Mouse (Mus musculus) MEL (cell line): ENCODE results near the gene Fzd9. TPM values are rescaled to one million over a fixed set of nuclear protein-coding genes. Genes with fewer than 3 reads are reported as not detected.

Source experiments
- DNase-seq: peaks from one replicate; pipeline ENCODE4 v3.0.0; 2011; ENCODE audit warnings: low read depth, low spot score
- H3K27ac ChIP-seq: 2 replicates; pipeline ENCODE4 v1.5.1; 2012; ENCODE audit warnings: low read depth, mild to moderate bottlenecking, control low read depth, low read length, moderate library complexity; ENCODE audit not compliant: control insufficient read depth
- H3K27me3 ChIP-seq, 2 experiments: fragments of 150-350 bp in 1 of 2; sonication (generic) in 1 of 2; 2 replicates each; pipeline ENCODE4 v1.6.1; 2012; ENCODE audit warnings: low read length in 2 of 2, mild to moderate bottlenecking in 2 of 2, improper control_type of control experiment in 1 of 2, moderate library complexity in 1 of 2; ENCODE audit not compliant: insufficient read depth in 2 of 2, control insufficient read depth in 1 of 2
- H3K36me3 ChIP-seq, 2 experiments: 2 replicates each; pipeline ENCODE4 v1.6.1; 2012 to 2014; ENCODE audit warnings: low read length in 2 of 2, improper control_type of control experiment in 1 of 2, inconsistent platforms in 1 of 2, mild to moderate bottlenecking in 1 of 2; ENCODE audit not compliant: insufficient read depth in 2 of 2, control insufficient read depth in 1 of 2
- H3K4me1 ChIP-seq, 2 experiments: fragments of 150-350 bp in 1 of 2; sonication (generic) in 1 of 2; 2 replicates each; pipeline ENCODE4 v1.6.1; 2012; ENCODE audit warnings: low read length in 2 of 2, improper control_type of control experiment in 1 of 2, mild to moderate bottlenecking in 1 of 2; ENCODE audit not compliant: insufficient read depth in 2 of 2, control insufficient read depth in 1 of 2
- H3K4me3 ChIP-seq, 2 experiments: fragments of 150-350 bp in 1 of 2; sonication (generic) in 1 of 2; 2 replicates each; pipeline ENCODE4 v1.5.1; 2012; ENCODE audit warnings: low read depth in 2 of 2, low read length in 2 of 2, mild to moderate bottlenecking in 2 of 2, moderate library complexity in 2 of 2, control low read depth in 1 of 2, improper control_type of control experiment in 1 of 2; ENCODE audit not compliant: control insufficient read depth in 1 of 2, insufficient read depth in 1 of 2
- H3K79me2 ChIP-seq: 2 replicates; pipeline ENCODE4 v1.6.1; 2012; ENCODE audit warnings: mild to moderate bottlenecking, low read length, moderate library complexity; ENCODE audit not compliant: control insufficient read depth, poor library complexity, insufficient read depth
- H3K9ac ChIP-seq: 2 replicates; pipeline ENCODE4 v1.6.1; 2012; ENCODE audit warnings: low read depth, mild to moderate bottlenecking, control low read depth, low read length, moderate library complexity; ENCODE audit not compliant: control insufficient read depth, poor library complexity, severe bottlenecking
- H3K9me3 ChIP-seq: fragments of 150-350 bp; sonication (generic); replicated peaks from 2 replicates; pipeline ENCODE4 v1.6.1; 2012; ENCODE audit warnings: mild to moderate bottlenecking, low read length, improper control_type of control experiment, moderate library complexity; ENCODE audit not compliant: insufficient read depth
- BHLHE40 ChIP-seq: IDR thresholded peaks from 2 replicates; pipeline ENCODE4 v1.6.1; 2012; ENCODE audit warnings: low read depth, mild to moderate bottlenecking, inconsistent platforms, low read length, improper control_type of control experiment, borderline replicate concordance
- CHD1 ChIP-seq: IDR thresholded peaks from 2 replicates; pipeline ENCODE4 v1.6.1; 2012; ENCODE audit warnings: low read depth, mild to moderate bottlenecking, inconsistent platforms, low read length, improper control_type of control experiment
- CHD2 ChIP-seq: IDR thresholded peaks from 2 replicates; pipeline ENCODE4 v1.6.1; 2011; ENCODE audit warnings: low read length, improper control_type of control experiment
- E2F4 ChIP-seq: IDR thresholded peaks from 2 replicates; pipeline ENCODE4 v1.6.1; 2011; ENCODE audit warnings: low read depth, low read length, improper control_type of control experiment, borderline replicate concordance
- EP300 ChIP-seq, 2 experiments: IDR thresholded peaks; 2 replicates each; pipeline ENCODE4 v1.6.1; 2011; ENCODE audit warnings: improper control_type of control experiment in 2 of 2, low read length in 2 of 2, low read depth in 1 of 2, mild to moderate bottlenecking in 1 of 2
- GATA1 ChIP-seq: IDR thresholded peaks from 2 replicates; pipeline ENCODE4 v1.6.1; 2011; ENCODE audit warnings: low read depth, low read length, improper control_type of control experiment
- JUND ChIP-seq: IDR thresholded peaks from 2 replicates; pipeline ENCODE4 v1.6.1; 2011; ENCODE audit warnings: low read depth, mild to moderate bottlenecking, improper control_type of control experiment, low read length
- MAFK ChIP-seq: IDR thresholded peaks from 2 replicates; pipeline ENCODE4 v1.6.1; 2011; ENCODE audit warnings: low read depth, mild to moderate bottlenecking, low read length, improper control_type of control experiment, borderline replicate concordance
- MAX ChIP-seq: IDR thresholded peaks from 2 replicates; pipeline ENCODE4 v1.6.1; 2011; ENCODE audit warnings: low read length, improper control_type of control experiment
- MAZ ChIP-seq: IDR thresholded peaks from 2 replicates; pipeline ENCODE4 v1.6.1; 2012; ENCODE audit warnings: low read depth, mild to moderate bottlenecking, inconsistent platforms, low read length, improper control_type of control experiment
- MEF2A ChIP-seq: IDR thresholded peaks from 2 replicates; pipeline ENCODE4 v1.6.1; 2014; ENCODE audit warnings: low read depth, mild to moderate bottlenecking, inconsistent platforms, low read length, improper control_type of control experiment; ENCODE audit not compliant: poor library complexity, insufficient replicate concordance, severe bottlenecking; ENCODE audit errors: extremely low read depth
- MYB ChIP-seq: IDR thresholded peaks from 2 replicates; pipeline ENCODE4 v1.6.1; 2011; ENCODE audit warnings: mild to moderate bottlenecking, low read depth, low read length, improper control_type of control experiment
- MYC ChIP-seq: IDR thresholded peaks from 2 replicates; pipeline ENCODE4 v1.6.1; 2011; ENCODE audit warnings: low read depth, mild to moderate bottlenecking, low read length, improper control_type of control experiment, moderate library complexity
- NELFE ChIP-seq: IDR thresholded peaks from 2 replicates; pipeline ENCODE4 v1.6.1; 2011; ENCODE audit warnings: low read depth, low read length, improper control_type of control experiment
- NRF1 ChIP-seq: IDR thresholded peaks from 2 replicates; pipeline ENCODE4 v1.6.1; 2014; ENCODE audit warnings: low read depth, mild to moderate bottlenecking, inconsistent platforms, low read length, improper control_type of control experiment, moderate library complexity; ENCODE audit not compliant: poor library complexity, insufficient read depth, severe bottlenecking
- POLR2A ChIP-seq, 2 experiments: IDR thresholded peaks; 2 replicates each; pipeline ENCODE4 v1.6.1; 2011 to 2012; ENCODE audit warnings: low read length in 2 of 2, mild to moderate bottlenecking in 2 of 2, control low read depth in 1 of 2, improper control_type of control experiment in 1 of 2, low read depth in 1 of 2, moderate library complexity in 1 of 2; ENCODE audit not compliant: control insufficient read depth in 1 of 2, insufficient read depth in 1 of 2, poor library complexity in 1 of 2
- POLR2AphosphoS2 ChIP-seq: IDR thresholded peaks from 2 replicates; pipeline ENCODE4 v1.6.1; 2011; ENCODE audit warnings: low read length, improper control_type of control experiment
- RAD21 ChIP-seq: IDR thresholded peaks from 2 replicates; pipeline ENCODE4 v1.6.1; 2011; ENCODE audit warnings: mild to moderate bottlenecking, low read depth, low read length, improper control_type of control experiment
- TAL1 ChIP-seq: IDR thresholded peaks from 2 replicates; pipeline ENCODE4 v1.6.1; 2012; ENCODE audit warnings: mild to moderate bottlenecking, inconsistent platforms, low read length, moderate library complexity, mixed read lengths
- TBP ChIP-seq: IDR thresholded peaks from 2 replicates; pipeline ENCODE4 v1.8.0; 2011; ENCODE audit warnings: low read depth, low read length, improper control_type of control experiment
- UBTF ChIP-seq: IDR thresholded peaks from 2 replicates; pipeline ENCODE4 v1.6.1; 2012; ENCODE audit warnings: low read depth, mild to moderate bottlenecking, inconsistent platforms, low read length, improper control_type of control experiment, moderate library complexity, borderline replicate concordance; ENCODE audit not compliant: insufficient read depth
- USF2 ChIP-seq, 2 experiments: IDR thresholded peaks; 2 replicates each; pipeline ENCODE4 v1.6.1; 2011 to 2012; ENCODE audit warnings: improper control_type of control experiment in 2 of 2, low read length in 2 of 2, borderline replicate concordance in 1 of 2, inconsistent platforms in 1 of 2, low read depth in 1 of 2, mild to moderate bottlenecking in 1 of 2; ENCODE audit not compliant: insufficient read depth in 1 of 2
- ZC3H11A ChIP-seq: IDR thresholded peaks from 2 replicates; pipeline ENCODE4 v1.6.1; 2012; ENCODE audit warnings: low read depth, mild to moderate bottlenecking, inconsistent platforms, low read length, improper control_type of control experiment
- ZMIZ1 ChIP-seq: IDR thresholded peaks from 2 replicates; pipeline ENCODE4 v1.6.1; 2012; ENCODE audit warnings: low read depth, mild to moderate bottlenecking, inconsistent platforms, low read length, improper control_type of control experiment, moderate library complexity
- ZNF384 ChIP-seq: IDR thresholded peaks from 2 replicates; pipeline ENCODE4 v1.6.1; 2012; ENCODE audit warnings: low read depth, mild to moderate bottlenecking, inconsistent platforms, low read length, improper control_type of control experiment
- polyA plus RNA-seq, 2 experiments: library from polyadenylated mRNA; stranded (reverse) in 1 of 2; unstranded in 1 of 2; fragments of >175 nt in 1 of 2; fragments of >200 nt in 1 of 2; gene quantifications; 2 replicates each; pipeline versions ENCODE4 v1.2.1 to v1.2.4; 2012; ENCODE audit warnings: low replicate concordance in 2 of 2, low read depth in 1 of 2; ENCODE audit not compliant: insufficient read length in 2 of 2, insufficient read depth in 1 of 2, missing spikeins in 1 of 2
- total RNA-seq: library from RNA; depleted of rRNA; stranded (reverse); fragments of 300-350 nt; gene quantifications from 2 replicates; pipeline ENCODE4 v1.2.3, GENCODE M21; 2012

Gene Fzd9
- total and polyA plus RNA-seq, 3 experiments: 6.2 to 9.8 TPM; not detected in 1

GRCm38 (mm10) chr5:135271563-135272165, 20.6 kb upstream of the Fzd9 start:
- no peaks in the 10 kb centered on the region for H3K9me3 ChIP-seq
- no peak for TF ChIP-seq JUND
- TF ChIP-seq POLR2AphosphoS2: no peak
- no peak for TF ChIP-seq ZC3H11A
- no peak for TF ChIP-seq MYB
- TF ChIP-seq ZNF384: no peak
- no peak for TF ChIP-seq GATA1
- H3K4me1 ChIP-seq: no peaks in the 10 kb centered on the region
- no peak overlapping the region for H3K9ac ChIP-seq
- no peak overlapping the region for H3K27ac ChIP-seq
- H3K79me2 ChIP-seq: no peaks in the 10 kb centered on the region
- H3K36me3 ChIP-seq: no peaks in the 10 kb centered on the region
- H3K4me3 ChIP-seq: no peak overlapping the region
- H3K27me3 ChIP-seq: peaks cover 0 to 3% of the 10 kb centered on the region in 2 experiments; a peak in 1 of 4 replicates
- no peak for DNase-seq

GRCm38 (mm10) chr5:135270361-135270760, 19.3 kb upstream of the Fzd9 start:
- H3K27me3 ChIP-seq: peaks cover 0 to 3% of the 10 kb centered on the region in 2 experiments; a peak in 2 of 4 replicates
- H3K4me1 ChIP-seq: no peaks in the 10 kb centered on the region
- no peak overlapping the region for H3K4me3 ChIP-seq
- H3K79me2 ChIP-seq: no peaks in the 10 kb centered on the region
- H3K9ac ChIP-seq: no peak overlapping the region
- TF ChIP-seq BHLHE40 (no peak), CHD2 (no peak), USF2 (IDR thresholded peaks at IDR 0.05; ENCODE audit: borderline replicate concordance in 1 of 2, insufficient read depth in 1 of 2, low read depth in 1 of 2, low read length in 2 of 2) (no peak), ZMIZ1 (no peak), NELFE (no peak), TBP (no peak), E2F4 (no peak), MEF2A (no peak), GATA1 (no peak)
- no peaks in the 10 kb centered on the region for H3K36me3 ChIP-seq
- no peak for DNase-seq
- no peak overlapping the region for H3K27ac ChIP-seq
- no peaks in the 10 kb centered on the region for H3K9me3 ChIP-seq

DNA sequence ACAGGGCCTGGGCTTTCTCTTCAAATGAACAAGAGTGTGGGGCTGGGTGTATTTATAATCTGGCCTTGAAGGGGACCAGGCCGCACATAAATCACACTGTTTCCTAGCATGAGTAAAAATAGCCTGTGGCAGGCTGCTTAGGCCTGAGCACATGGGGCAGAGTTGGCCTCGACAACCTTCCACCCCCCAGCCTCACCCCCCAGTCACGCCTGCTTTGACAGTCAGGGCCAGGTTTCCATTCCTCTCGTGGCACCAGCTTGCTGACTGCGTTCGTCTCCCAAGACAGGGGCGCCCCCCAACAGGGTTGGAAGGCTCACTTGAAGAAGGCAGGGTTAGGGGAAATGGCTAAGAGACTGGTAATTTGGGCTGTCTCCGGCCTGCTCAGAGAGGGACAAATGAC, 18.4 kb upstream of the Fzd9 start:
- no peaks in the 10 kb centered on the region for H3K9me3 ChIP-seq
- no peak for DNase-seq
- no peaks in the 10 kb centered on the region for H3K4me1 ChIP-seq
- H3K79me2 ChIP-seq: no peaks in the 10 kb centered on the region
- no peak overlapping the region for H3K4me3 ChIP-seq
- no peaks in the 10 kb centered on the region for H3K36me3 ChIP-seq
- H3K9ac ChIP-seq: no peak overlapping the region
- H3K27ac ChIP-seq: no peak overlapping the region
- H3K27me3 ChIP-seq: peaks cover 0 to 3% of the 10 kb centered on the region in 2 experiments; a peak in 3 of 4 replicates
- TF ChIP-seq UBTF (no peak), NRF1 (no peak), TBP (no peak), TAL1 (no peak), RAD21 (no peak), EP300 (IDR thresholded peaks at IDR 0.05; ENCODE audit: low read depth in 1 of 2, low read length in 2 of 2) (no peak), USF2 (IDR thresholded peaks at IDR 0.05; ENCODE audit: borderline replicate concordance in 1 of 2, insufficient read depth in 1 of 2, low read depth in 1 of 2, low read length in 2 of 2) (no peak), CHD1 (no peak), POLR2AphosphoS2 (no peak), MEF2A (no peak), POLR2A (IDR thresholded peaks at IDR 0.05; ENCODE audit: control insufficient read depth in 1 of 2, insufficient read depth in 1 of 2, low read depth in 1 of 2, low read length in 2 of 2, poor library complexity in 1 of 2) (no peak), MYC (no peak), MAFK (no peak), MAZ (no peak), MAX (no peak)
